Mouse (Mus musculus) ES-Bruce4 (cell line): Measurements from ENCODE around the gene Siglecg. TPM values are rescaled to one million over a fixed set of nuclear protein-coding genes. Genes with fewer than 3 reads are reported as not detected.
"Not testable (repeated sequence)": the region's sequence is repeated elsewhere in the genome, so short reads cannot be mapped to it uniquely, and the experiment has no call there.

Experiments
- H3K27ac ChIP-seq: 2 replicates; pipeline ENCODE4 v1.5.1; 2012; ENCODE audit warnings: low read length, inconsistent platforms; ENCODE audit not compliant: insufficient read depth
- H3K27me3 ChIP-seq: 2 replicates; pipeline ENCODE4 v1.6.1; 2012; ENCODE audit warnings: mild to moderate bottlenecking, low read length, inconsistent platforms; ENCODE audit not compliant: control insufficient read depth, poor library complexity, insufficient read depth, severe bottlenecking
- H3K36me3 ChIP-seq: 2 replicates; pipeline ENCODE4 v1.6.1; 2012; ENCODE audit warnings: inconsistent platforms, mild to moderate bottlenecking, low read length, moderate library complexity; ENCODE audit not compliant: control insufficient read depth, poor library complexity, insufficient read depth, severe bottlenecking
- H3K4me1 ChIP-seq: one replicate; pipeline ENCODE4 v1.8.1; 2011; ENCODE audit warnings: low read length; ENCODE audit not compliant: control insufficient read depth, insufficient read depth
- H3K4me3 ChIP-seq: 2 replicates; pipeline ENCODE4 v1.5.1; 2011; ENCODE audit warnings: low read depth, mild to moderate bottlenecking, low read length
- H3K9ac ChIP-seq: 2 replicates; pipeline ENCODE4 v1.6.1; 2012; ENCODE audit warnings: low read depth, mild to moderate bottlenecking, inconsistent platforms; ENCODE audit not compliant: poor library complexity, severe bottlenecking
- H3K9me3 ChIP-seq: replicated peaks from 2 replicates; pipeline ENCODE4 v1.6.1; 2012; ENCODE audit warnings: mild to moderate bottlenecking, low read length, inconsistent platforms; ENCODE audit not compliant: control insufficient read depth, poor library complexity, insufficient read depth, severe bottlenecking
- CTCF ChIP-seq: IDR thresholded peaks from one replicate; pipeline ENCODE4 v1.8.1; 2011; ENCODE audit warnings: low read depth, low read length
- EP300 ChIP-seq: IDR thresholded peaks from 2 replicates; pipeline ENCODE4 v1.6.1; 2011; ENCODE audit warnings: low read depth, low read length; ENCODE audit not compliant: insufficient read depth
- POLR2A ChIP-seq: IDR thresholded peaks from one replicate; pipeline ENCODE4 v1.8.1; 2011; ENCODE audit warnings: low read length; ENCODE audit not compliant: insufficient read depth
- polyA plus RNA-seq: library from polyadenylated mRNA; stranded (reverse); fragments of >200 nt; gene quantifications from 2 replicates; pipeline ENCODE4 v1.2.4, GENCODE M21; 2011; ENCODE audit warnings: low read depth; ENCODE audit not compliant: missing spikeins, insufficient read depth, insufficient read length

Siglecg gene
- polyA plus RNA-seq, 1 experiment, result 0.24 TPM

GRCm38 (mm10) chr7:43399501-43399900 lies 8.5 kb upstream of the Siglecg start:
- Histone ChIP-seq H3K27ac (no peak overlapping the region), H3K4me3 (no peak overlapping the region), H3K9ac (no peak overlapping the region), H3K27me3 (no peaks in the 10 kb centered on the region), H3K9me3 (no peaks in the 10 kb centered on the region), H3K4me1 (no peaks in the 10 kb centered on the region), H3K36me3 (no peaks in the 10 kb centered on the region)
- TF ChIP-seq EP300, result no peak
- no peak for TF ChIP-seq CTCF
- TF ChIP-seq POLR2A, result no peak

- H3K27me3 ChIP-seq, result no peaks in the 10 kb centered on the region; the same call in 1 of the 2 replicates
- H3K36me3 ChIP-seq, result no peaks in the 10 kb centered on the region
- H3K9ac ChIP-seq, result no peak overlapping the region
- H3K4me1 ChIP-seq, result no peaks in the 10 kb centered on the region
- TF ChIP-seq EP300 (no peak), POLR2A (no peak), CTCF (no peak)
- H3K9me3 ChIP-seq, result no peaks in the 10 kb centered on the region
- no peak overlapping the region for H3K4me3 ChIP-seq
- H3K27ac ChIP-seq, result no peak overlapping the region
Measured at GRCm38 (mm10) chr7:43402718-43403117, 5.3 kb upstream of the Siglecg start.

- no peak overlapping the region for H3K4me3 ChIP-seq
- no peaks in the 10 kb centered on the region for H3K36me3 ChIP-seq
- H3K27ac ChIP-seq, result no peak overlapping the region
- no peak overlapping the region for H3K9ac ChIP-seq
- H3K27me3 ChIP-seq, result no peaks in the 10 kb centered on the region; the same call in 1 of the 2 replicates
- H3K4me1 ChIP-seq, result peaks cover 2% of the 10 kb centered on the region
- TF ChIP-seq EP300, result no peak
- TF ChIP-seq POLR2A, result no peak
- no peak for TF ChIP-seq CTCF
- H3K9me3 ChIP-seq, result no peaks in the 10 kb centered on the region
Measured at GRCm38 (mm10) chr7:43407573-43407972, 431 bp upstream of the Siglecg start.

GRCm38 (mm10) chr7:43409084-43409483 lies 1.1 kb downstream of the Siglecg start:
- no peaks in the 10 kb centered on the region; the same call in 1 of the 2 replicates for H3K27me3 ChIP-seq
- peaks cover 2% of the 10 kb centered on the region for H3K4me1 ChIP-seq
- TF ChIP-seq POLR2A, result no peak
- TF ChIP-seq CTCF, result no peak
- TF ChIP-seq EP300, result no peak
- H3K9me3 ChIP-seq, result no peaks in the 10 kb centered on the region
- H3K27ac ChIP-seq, result no peak overlapping the region
- no peaks in the 10 kb centered on the region for H3K36me3 ChIP-seq
- H3K9ac ChIP-seq, result no peak overlapping the region
- H3K4me3 ChIP-seq, result no peak overlapping the region

GRCm38 (mm10) chr7:43411724-43412123 lies 3.7 kb downstream of the Siglecg start:
- H3K9me3 ChIP-seq, H3K9ac ChIP-seq, H3K4me1 ChIP-seq, H3K4me3 ChIP-seq, H3K27me3 ChIP-seq, H3K36me3 ChIP-seq, H3K27ac ChIP-seq: not testable (repeated sequence)

GRCm38 (mm10) chr7:43417298-43417697 lies 9.3 kb downstream of the Siglecg start:
- TF ChIP-seq EP300 (no peak), CTCF (no peak), POLR2A (no peak)
- no peaks in the 10 kb centered on the region for H3K27me3 ChIP-seq

More at GRCm38 (mm10) chr7:43417298-43417697, 9.3 kb downstream of the Siglecg start:
- no peaks in the 10 kb centered on the region for H3K9me3 ChIP-seq
- no peak overlapping the region for H3K4me3 ChIP-seq
- no peaks in the 10 kb centered on the region for H3K4me1 ChIP-seq
- H3K9ac ChIP-seq, result no peak overlapping the region
- H3K27ac ChIP-seq, result no peak overlapping the region
- no peaks in the 10 kb centered on the region for H3K36me3 ChIP-seq
